23 mouse cellular contexts compared by ENCODE assay signal in genomic region chr2:112396649-112397048, GRCm38 (mm10). TPM values are rescaled to one million over a fixed set of nuclear protein-coding genes. Genes with fewer than 3 reads are reported as not detected.
A peak's percentile ranks its signal among the peaks of the same experiment; 100 is the strongest.
DNase-seq lines count a peak whose midpoint lies in the region; ATAC-seq and TF ChIP-seq lines count a peak whose summit lies in the region.
"Had no signal": no experiment of that assay in that cellular context is flagged by ENCODE, and none has a peak within 500 bp of the region (broad histone marks: within the 10 kb centered on the region; RNA-seq: fewer than 3 reads in every experiment).

No protein-coding gene starts in this region.

- no peaks in the 10 kb centered on the region for H3K9me3 ChIP-seq in intestine, embryonic 15.5 days
- H3K9me3 ChIP-seq in intestine, postnatal 0 days (ENCODE audit: control insufficient read depth) = no peaks in the 10 kb centered on the region
- H3K9me3 ChIP-seq: embryonic facial prominence, embryonic 13.5 days; forebrain, embryonic 15.5 days; heart, embryonic 13.5 days; limb, embryonic 12.5 days; stomach, embryonic 15.5 days had no signal

- H3K4me1 ChIP-seq in intestine, embryonic 15.5 days (replicated peaks) = no peaks in the 10 kb centered on the region
- H3K4me1 ChIP-seq in intestine, postnatal 0 days (replicated peaks; ENCODE audit: control insufficient read depth, insufficient read depth, low read length) = no peaks in the 10 kb centered on the region
- H3K4me1 ChIP-seq: embryonic facial prominence, embryonic 13.5 days; forebrain, embryonic 15.5 days; limb, embryonic 12.5 days; stomach, embryonic 15.5 days had no signal

- ATAC-seq in intestine, embryonic 15.5 days = peak; percentile 47
- ATAC-seq in intestine, postnatal 0 days = no peak
- ATAC-seq in common myeloid progenitor, adult 5-6 weeks (replicated peaks; ENCODE audit: low read depth, poor library complexity, severe bottlenecking) = peak; percentile 86
- ATAC-seq in megakaryocyte, adult 5-6 weeks (ENCODE audit: poor library complexity, severe bottlenecking) = peak; percentile 64
- ATAC-seq: forebrain, embryonic 15.5 days had no signal

- intact Hi-C loops in left cerebral cortex, adult 2 months (cut with DNase I) = no loop called here

- peak; percentile 95 for DNase-seq in 416B (ENCODE audit: low read depth)
- no peak for DNase-seq in adrenal gland, adult 2 months
- DNase-seq in left cerebral cortex, adult 2 months (ENCODE audit: extremely low spot score in 1 of 2, low spot score in 2 of 2) = no peak
- DNase-seq: adrenal gland, postnatal 10 days; B cell, adult 2 months; cerebellum, adult 9-10 months; gastrocnemius, postnatal 36 days; heart, postnatal 36 days; kidney, postnatal 4 days; lung, embryonic 14.5 days; right cerebral cortex, postnatal 25 days; thymus, adult 18-20 months; thymus, postnatal 4 days had no signal

- no peaks in the 10 kb centered on the region for H3K36me3 ChIP-seq in intestine, embryonic 15.5 days
- no peaks in the 10 kb centered on the region for H3K36me3 ChIP-seq in intestine, postnatal 0 days (ENCODE audit: control insufficient read depth, insufficient read depth)
- H3K36me3 ChIP-seq: embryonic facial prominence, embryonic 13.5 days; forebrain, embryonic 15.5 days; heart, embryonic 13.5 days; limb, embryonic 12.5 days; stomach, embryonic 15.5 days had no signal

- no peak for TF ChIP-seq CTCF in intestine, postnatal 0 days (IDR thresholded peaks at IDR 0.05; ENCODE audit: low read depth)
- TF ChIP-seq CTCF in left cerebral cortex, adult 2 months (IDR thresholded peaks at IDR 0.05) = no peak

- no peaks in the 10 kb centered on the region for H3K27me3 ChIP-seq in intestine, embryonic 15.5 days (replicated peaks)
- H3K27me3 ChIP-seq in intestine, postnatal 0 days (replicated peaks; ENCODE audit: control insufficient read depth, insufficient read depth, low read length) = no peaks in the 10 kb centered on the region
- H3K27me3 ChIP-seq: embryonic facial prominence, embryonic 13.5 days; forebrain, embryonic 15.5 days; heart, embryonic 13.5 days; limb, embryonic 12.5 days; stomach, embryonic 15.5 days had no signal

- H3K9ac ChIP-seq in intestine, embryonic 15.5 days = no peak overlapping the region
- H3K9ac ChIP-seq in intestine, postnatal 0 days (ENCODE audit: low read depth, low read length) = no peak overlapping the region
- H3K9ac ChIP-seq: embryonic facial prominence, embryonic 13.5 days; forebrain, embryonic 15.5 days; heart, embryonic 13.5 days; limb, embryonic 12.5 days; lung, embryonic 14.5 days; stomach, embryonic 15.5 days had no signal

- H3K4me2 ChIP-seq in intestine, embryonic 15.5 days (replicated peaks) = no peak overlapping the region
- no peak overlapping the region for H3K4me2 ChIP-seq in intestine, postnatal 0 days (replicated peaks; ENCODE audit: low read depth)
- H3K4me2 ChIP-seq: embryonic facial prominence, embryonic 13.5 days; forebrain, embryonic 15.5 days; heart, embryonic 13.5 days; limb, embryonic 12.5 days; lung, embryonic 14.5 days; midbrain, embryonic 11.5 days; stomach, embryonic 15.5 days had no signal

- no peak overlapping the region for H3K27ac ChIP-seq in intestine, embryonic 15.5 days
- H3K27ac ChIP-seq in intestine, postnatal 0 days (ENCODE audit: low read depth, low read length) = no peak overlapping the region
- no peak overlapping the region for H3K27ac ChIP-seq in left cerebral cortex, adult 2 months
- H3K27ac ChIP-seq: embryonic facial prominence, embryonic 13.5 days; forebrain, embryonic 15.5 days; heart, embryonic 13.5 days; limb, embryonic 12.5 days; stomach, embryonic 15.5 days had no signal

- 55% methylated on average over 1 of the region's 1 CpGs for WGBS in intestine, embryonic 15.5 days
- 36% methylated on average over 1 of the region's 1 CpGs for WGBS in intestine, postnatal 0 days

- no peak overlapping the region for H3K4me3 ChIP-seq in intestine, embryonic 15.5 days (replicated peaks)
- H3K4me3 ChIP-seq in intestine, postnatal 0 days (ENCODE audit: low read depth, low read length) = no peak overlapping the region
- no peak overlapping the region for H3K4me3 ChIP-seq in left cerebral cortex, adult 2 months
- H3K4me3 ChIP-seq: embryonic facial prominence, embryonic 13.5 days; forebrain, embryonic 15.5 days; heart, embryonic 13.5 days; limb, embryonic 12.5 days; stomach, embryonic 15.5 days had no signal

RNA-seq across cellular contexts. Expression of gene Katnbl1, which starts 17.6 kb away (rescaled TPM):
- polyA plus RNA-seq in intestine, embryonic 15.5 days (2015; fragmentation: Nextera tagmentation; extraction: Ambion mirVana) = 35.2 and 43.0 TPM in 2 replicates
- polyA plus RNA-seq in intestine, postnatal 0 days (2015; fragmentation: Nextera tagmentation; extraction: Ambion mirVana) = 16.9 and 17.0 TPM in 2 replicates
- total RNA-seq in common myeloid progenitor, adult 5-6 weeks (2017) = 22.4 and 22.9 TPM in 2 replicates
- 21.0 and 21.8 TPM in 2 replicates for total RNA-seq in megakaryocyte, adult 5-6 weeks (2015)
- 17.0 TPM in 2 replicates for total RNA-seq in megakaryocyte, adult 5-6 weeks (2017)
- total RNA-seq in adrenal gland, adult 2 months (2021) = 10 to 100 TPM; 10.4 to 10.5 TPM
- polyA plus RNA-seq in adrenal gland, adult 2 months (2012; rRNA removed) = 0.30 and 0.35 TPM in 2 replicates
- total RNA-seq in left cerebral cortex, adult 2 months (2021) = 10 to 100 TPM; 13.5 to 14.2 TPM

RNA-seq across cellular contexts. Expression of gene Emc4, which starts 28.8 kb away (rescaled TPM):
- polyA plus RNA-seq in intestine, embryonic 15.5 days (2015; fragmentation: Nextera tagmentation; extraction: Ambion mirVana) = 109 and 113 TPM in 2 replicates
- 91.9 and 102 TPM in 2 replicates for polyA plus RNA-seq in intestine, postnatal 0 days (2015; fragmentation: Nextera tagmentation; extraction: Ambion mirVana)
- 67.7 and 81.2 TPM in 2 replicates for total RNA-seq in common myeloid progenitor, adult 5-6 weeks (2017)
- total RNA-seq in megakaryocyte, adult 5-6 weeks (2015) = 60.0 and 65.6 TPM in 2 replicates
- 39.5 and 39.9 TPM in 2 replicates for total RNA-seq in megakaryocyte, adult 5-6 weeks (2017)
- total RNA-seq in adrenal gland, adult 2 months (2021) = 10 to 100 TPM; 86.4 to 98.8 TPM
- 71.4 and 74.1 TPM in 2 replicates for polyA plus RNA-seq in adrenal gland, adult 2 months (2012; rRNA removed)
- 100 to 1,000 TPM; 142 to 147 TPM for total RNA-seq in left cerebral cortex, adult 2 months (2021)

RNA-seq across cellular contexts. Expression of gene Emc7, which starts 58.1 kb away (rescaled TPM):
- polyA plus RNA-seq in intestine, embryonic 15.5 days (2015; fragmentation: Nextera tagmentation; extraction: Ambion mirVana) = 19.6 and 20.6 TPM in 2 replicates
- 20.0 and 20.6 TPM in 2 replicates for polyA plus RNA-seq in intestine, postnatal 0 days (2015; fragmentation: Nextera tagmentation; extraction: Ambion mirVana)
- 8.8 and 13.7 TPM in 2 replicates for total RNA-seq in common myeloid progenitor, adult 5-6 weeks (2017)
- total RNA-seq in megakaryocyte, adult 5-6 weeks (2015) = 15.5 and 15.8 TPM in 2 replicates
- 10.4 and 11.7 TPM in 2 replicates for total RNA-seq in megakaryocyte, adult 5-6 weeks (2017)
- 10 to 100 TPM; 29.8 to 36.6 TPM for total RNA-seq in adrenal gland, adult 2 months (2021)
- polyA plus RNA-seq in adrenal gland, adult 2 months (2012; rRNA removed) = 2.9 and 3.4 TPM in 2 replicates
- 10 to 100 TPM; 47.1 to 52.2 TPM for total RNA-seq in left cerebral cortex, adult 2 months (2021)
